Mouse (Mus musculus) heart, adult 2 months (tissue): ENCODE measurements around the gene Immp1l.

Source experiments
- CTCF ChIP-seq: fragments of 200-600 bp; IDR thresholded peaks from 2 replicates; pipeline ENCODE4 v1.8.1; 2022; ENCODE audit warnings: antibody characterized with exemption, mild to moderate bottlenecking, moderate library complexity
- EP300 ChIP-seq: fragments of 200-500 bp; IDR thresholded peaks from 2 replicates; pipeline ENCODE4 v1.6.1; 2011; ENCODE audit warnings: low read depth, low read length, control low read depth; ENCODE audit not compliant: insufficient read depth

- TF ChIP-seq CTCF, result no peak
- TF ChIP-seq EP300, result no peak
Measured at GRCm38 (mm10) chr2:105854740-105855139, 49.7 kb upstream of the Immp1l start.
